Mouse (Mus musculus) cerebellum, adult 2 months (tissue): ENCODE results near the gene Gfra1.

Source experiments
- CTCF ChIP-seq: fragments of 200-500 bp; IDR thresholded peaks from 2 replicates; pipeline ENCODE4 v1.5.1; 2011; ENCODE audit warnings: low read depth, mild to moderate bottlenecking, control low read depth, low read length, moderate library complexity, borderline replicate concordance; ENCODE audit not compliant: insufficient read depth
- POLR2A ChIP-seq: fragments of 200-500 bp; IDR thresholded peaks from 2 replicates; pipeline ENCODE4 v1.6.1; 2011; ENCODE audit warnings: low read length, control low read depth, borderline replicate concordance; ENCODE audit not compliant: insufficient read depth

DNA sequence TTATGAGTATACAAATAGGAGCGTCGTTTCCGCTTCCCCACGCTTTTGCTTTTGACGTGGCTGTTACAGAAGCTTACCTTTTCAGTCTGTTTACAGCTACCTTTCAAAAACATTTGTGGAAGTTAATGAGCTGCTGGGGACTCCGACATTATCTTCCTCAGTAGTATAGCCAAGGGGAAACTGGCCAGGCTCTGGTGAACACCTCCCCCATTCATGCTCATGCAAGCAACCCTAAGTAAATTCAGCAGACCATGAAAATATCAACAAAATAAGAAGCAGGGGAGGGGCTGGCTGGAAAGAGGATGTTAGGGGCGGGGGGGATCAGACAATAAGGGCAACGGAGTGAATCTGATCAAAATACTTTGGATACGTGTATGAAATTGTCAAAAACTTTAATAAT, 228.0 kb downstream of the Gfra1 start:
- no peak for TF ChIP-seq CTCF
- TF ChIP-seq POLR2A = no peak
